Mouse (Mus musculus) megakaryocyte, embryonic 14.5 days (primary cell): ENCODE results near the gene Tnfsf12.

Source experiments
- FLI1 ChIP-seq: IDR thresholded peaks from 2 replicates; pipeline ENCODE4 v1.6.1; 2012; ENCODE audit warnings: low read length, inconsistent platforms, mixed read lengths
- GATA1 ChIP-seq: IDR thresholded peaks from 3 replicates; pipeline ENCODE4 v1.6.1; 2012; ENCODE audit warnings: mixed read lengths, low read length, inconsistent platforms, borderline replicate concordance

DNA sequence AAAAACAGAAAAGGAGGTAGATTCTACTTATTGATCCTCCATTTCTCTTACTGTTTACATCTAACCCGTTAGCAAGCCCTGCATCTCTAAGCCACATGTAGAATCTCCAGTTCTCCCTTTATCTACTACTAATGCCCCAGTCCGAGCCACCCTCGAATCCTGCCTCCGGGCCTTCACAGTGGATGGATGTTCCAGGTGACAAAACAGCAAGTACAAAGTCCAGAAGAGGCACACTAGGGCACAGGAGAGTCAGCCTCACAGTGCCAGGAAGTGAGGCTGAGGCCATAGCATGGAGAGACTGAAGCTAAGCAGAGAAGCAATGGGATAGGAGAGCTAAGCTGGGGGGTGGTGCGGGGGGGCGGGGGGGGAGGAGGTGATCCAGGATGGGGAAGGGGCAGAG, 2.8 kb downstream of the Tnfsf12 start:
- TF ChIP-seq FLI1 = no peak
- no peak for TF ChIP-seq GATA1
